ENCODE assay signal across 8 mouse cellular contexts in the genomic region with DNA sequence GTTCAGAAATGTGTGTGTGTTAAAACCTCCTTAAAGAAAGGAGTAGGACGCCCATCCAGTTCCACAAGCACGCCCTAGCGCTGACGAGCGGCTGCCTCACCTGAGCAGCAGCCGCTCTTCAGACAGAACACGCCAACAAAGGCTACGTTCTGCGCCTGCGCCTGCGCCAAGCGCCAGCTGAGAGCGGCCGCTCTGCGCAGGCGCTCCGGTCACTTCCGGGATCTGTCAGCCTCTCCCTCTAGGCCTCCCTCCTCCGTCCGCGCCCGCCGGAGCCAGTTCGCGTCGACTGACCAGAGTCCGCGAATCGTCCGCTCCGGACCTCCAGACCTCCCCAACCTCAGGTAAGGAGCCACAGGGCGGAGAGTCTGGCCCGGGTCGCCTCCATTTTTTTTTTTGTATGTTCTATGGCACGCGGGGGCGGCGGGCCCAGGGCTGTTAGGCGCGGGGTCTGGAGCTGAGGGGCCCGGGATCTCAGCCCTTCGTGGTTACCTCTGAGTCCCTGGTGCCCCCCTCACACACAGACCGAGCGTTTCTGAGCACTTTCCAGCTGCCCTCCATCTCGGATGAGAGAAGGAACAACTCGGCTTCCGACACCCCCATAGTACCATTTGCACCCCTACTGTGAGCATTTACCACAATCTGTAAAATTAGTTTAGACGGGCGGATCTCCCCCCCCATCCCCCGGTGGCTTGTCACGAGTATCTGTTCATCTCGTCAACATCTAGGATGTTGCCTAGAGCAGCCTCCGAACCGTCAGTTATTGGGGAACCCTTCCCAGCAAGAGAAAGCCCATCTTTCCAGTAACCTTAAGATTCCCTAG. TPM values are rescaled to one million over a fixed set of nuclear protein-coding genes. Genes with fewer than 3 reads are reported as not detected.
DNase-seq lines count a peak whose midpoint lies in the region; ATAC-seq and TF ChIP-seq lines count a peak whose summit lies in the region.

Gene Arpc1a (plus strand): TSS at position 199 of the 820 bp plus-strand sequence.
Gene Kpna7 (minus strand): TSS at position 399 of the 820 bp plus-strand sequence.

- TF ChIP-seq CTCF in ES-Bruce4 (IDR thresholded peaks at IDR 0.05; ENCODE audit: low read depth, low read length), result no peak

- 0 out of 2 replicates have a peak, but pooled peaks cover 4% of the 10 kb centered on the region for H3K36me3 ChIP-seq in ES-Bruce4 (ENCODE audit: control insufficient read depth, insufficient read depth, low read length, poor library complexity, severe bottlenecking)
- H3K36me3 ChIP-seq in forebrain, embryonic 14.5 days (ENCODE audit: control insufficient read depth, insufficient read depth, low read length), result no peaks in the 10 kb centered on the region
- 0 out of 2 replicates have a peak, but pooled peaks cover 3% of the 10 kb centered on the region for H3K36me3 ChIP-seq in neural tube, embryonic 15.5 days

- H3K4me2 ChIP-seq in forebrain, embryonic 14.5 days (ENCODE audit: low read length), result peak within 1 kb of the TSS; percentile 83
- peak within 1 kb of the TSS; percentile 73 for H3K4me2 ChIP-seq in neural tube, embryonic 15.5 days

- intact Hi-C loops in heart, postnatal 14 days (cut with DNase I), result loop anchor here (2.0 kb wide), 1 partner anchor 31 kb away; the partner anchor contains the start of gene Arpc1b

- peak; percentile 97 for DNase-seq in forebrain, embryonic 14.5 days (ENCODE audit: low spot score)
- peak; percentile 96 to 97 for DNase-seq in heart, postnatal 14 days
- peak; percentile 90 for DNase-seq in layer of hippocampus, adult 11-12 months (ENCODE audit: low spot score)
- DNase-seq in lung, adult 18-20 months, result peak; percentile 92 to 95
- peak; percentile 93 for DNase-seq in testis, postnatal 14 days (ENCODE audit: low spot score)

- WGBS in forebrain, embryonic 14.5 days, result under 1% methylated on average over 53 of the region's 54 CpGs
- WGBS in neural tube, embryonic 15.5 days, result under 1% methylated on average over 54 of the region's 54 CpGs

- TF ChIP-seq POLR2A in ES-Bruce4 (IDR thresholded peaks at IDR 0.05; ENCODE audit: insufficient read depth, low read length), result peak; percentile 96

- peak within 1 kb of the TSS; percentile 79 for H3K9ac ChIP-seq in ES-Bruce4 (ENCODE audit: low read depth, poor library complexity, severe bottlenecking)
- peak within 1 kb of the TSS; percentile 93 for H3K9ac ChIP-seq in forebrain, embryonic 14.5 days (ENCODE audit: low read length)
- H3K9ac ChIP-seq in neural tube, embryonic 15.5 days (replicated peaks), result peak within 1 kb of the TSS; percentile 99

- no peaks in the 10 kb centered on the region for H3K4me1 ChIP-seq in ES-Bruce4 (ENCODE audit: control insufficient read depth, insufficient read depth, low read length)
- peaks cover 8% of the 10 kb centered on the region for H3K4me1 ChIP-seq in forebrain, embryonic 14.5 days (ENCODE audit: control insufficient read depth, insufficient read depth, low read length)
- H3K4me1 ChIP-seq in neural tube, embryonic 15.5 days, result peaks cover 18% of the 10 kb centered on the region

- H3K27me3 ChIP-seq in ES-Bruce4 (ENCODE audit: control insufficient read depth, insufficient read depth, low read length, poor library complexity, severe bottlenecking), result no peaks in the 10 kb centered on the region
- H3K27me3 ChIP-seq in forebrain, embryonic 14.5 days (replicated peaks; ENCODE audit: control insufficient read depth, insufficient read depth, low read length), result no peaks in the 10 kb centered on the region
- H3K27me3 ChIP-seq in neural tube, embryonic 15.5 days (replicated peaks), result no peaks in the 10 kb centered on the region

- peak; percentile 96 for ATAC-seq in cerebellum, adult (ENCODE audit: insufficient number of reproducible peaks, low FRiP score, low TSS enrichment)
- peak; percentile 99 for ATAC-seq in forebrain, embryonic 14.5 days
- ATAC-seq in neural tube, embryonic 15.5 days (ENCODE audit: low FRiP score), result peak; percentile 93

- no peaks in the 10 kb centered on the region for H3K9me3 ChIP-seq in ES-Bruce4 (replicated peaks; ENCODE audit: control insufficient read depth, insufficient read depth, low read length, poor library complexity, severe bottlenecking)
- H3K9me3 ChIP-seq in forebrain, embryonic 14.5 days (replicated peaks; ENCODE audit: control insufficient read depth, low read length), result no peaks in the 10 kb centered on the region
- H3K9me3 ChIP-seq in neural tube, embryonic 15.5 days (replicated peaks), result no peaks in the 10 kb centered on the region

- H3K27ac ChIP-seq in ES-Bruce4 (ENCODE audit: insufficient read depth, low read length), result no peak within 1 kb of the TSS
- peak within 1 kb of the TSS; percentile 80; the same call in 1 of the 2 replicates for H3K27ac ChIP-seq in forebrain, embryonic 14.5 days (ENCODE audit: low read depth, low read length)
- H3K27ac ChIP-seq in neural tube, embryonic 15.5 days (replicated peaks), result peak within 1 kb of the TSS; percentile 87

- no peak for TF ChIP-seq EP300 in ES-Bruce4 (IDR thresholded peaks at IDR 0.05; ENCODE audit: insufficient read depth, low read depth, low read length)

- H3K4me3 ChIP-seq in ES-Bruce4 (ENCODE audit: low read depth, low read length), result peak within 1 kb of the TSS; percentile 76
- peak within 1 kb of the TSS; percentile 74 for H3K4me3 ChIP-seq in forebrain, embryonic 14.5 days (ENCODE audit: low read depth, low read length)
- peak within 1 kb of the TSS; percentile 93 for H3K4me3 ChIP-seq in neural tube, embryonic 15.5 days (replicated peaks)

RNA-seq across cellular contexts. Expression of gene Arpc1a, which starts in this region (rescaled TPM):
- 110 and 123 TPM in 2 replicates for polyA plus RNA-seq in ES-Bruce4 (2011; ENCODE audit: insufficient read depth, insufficient read length, low read depth, missing spikeins)
- polyA plus RNA-seq in forebrain, embryonic 14.5 days (2014; fragmentation: Nextera tagmentation; extraction: Ambion mirVana), result 241 and 263 TPM in 2 replicates
- total RNA-seq in heart, postnatal 14 days (2021), result 10 to 100 TPM; 63.3 to 67.2 TPM
- polyA plus RNA-seq in neural tube, embryonic 15.5 days (2015; fragmentation: Nextera tagmentation; extraction: Ambion mirVana), result 218 and 232 TPM in 2 replicates

RNA-seq across cellular contexts. Expression of gene Kpna7, which starts in this region (rescaled TPM):
- polyA plus RNA-seq in ES-Bruce4 (2011; ENCODE audit: insufficient read depth, insufficient read length, low read depth, missing spikeins), result not detected in 2 replicates
- not detected in 2 replicates for polyA plus RNA-seq in forebrain, embryonic 14.5 days (2014; fragmentation: Nextera tagmentation; extraction: Ambion mirVana)
- not detected for total RNA-seq in heart, postnatal 14 days (2021)
- polyA plus RNA-seq in neural tube, embryonic 15.5 days (2015; fragmentation: Nextera tagmentation; extraction: Ambion mirVana), result not detected in 2 replicates
